Mouse (Mus musculus) embryonic facial prominence, embryonic 10.5 days (tissue): ENCODE measurements around the gene Gtf2e1. TPM values are rescaled to one million over a fixed set of nuclear protein-coding genes. Genes with fewer than 3 reads are reported as not detected.

Experiments
- DNase-seq: peaks from one replicate; pipeline ENCODE4 v3.0.0-alpha.2; 2017; ENCODE audit warnings: low spot score
- H3K27ac ChIP-seq: fragments of 300-500 bp; sonication (generic); replicated peaks from 2 replicates; pipeline ENCODE4 v1.5.1; 2016; ENCODE audit warnings: mild to moderate bottlenecking
- H3K27me3 ChIP-seq: fragments of 300-500 bp; sonication (generic); replicated peaks from 2 replicates; pipeline ENCODE4 v1.6.1; 2016; ENCODE audit warnings: low read depth, mild to moderate bottlenecking; ENCODE audit not compliant: poor library complexity, severe bottlenecking
- H3K36me3 ChIP-seq: fragments of 300-500 bp; sonication (generic); replicated peaks from 2 replicates; pipeline ENCODE4 v1.6.1; 2016; ENCODE audit warnings: mild to moderate bottlenecking, moderate library complexity
- H3K4me1 ChIP-seq: fragments of 300-500 bp; sonication (generic); 2 replicates; pipeline ENCODE4 v1.6.1; 2016
- H3K4me3 ChIP-seq: fragments of 300-500 bp; sonication (generic); 2 replicates; pipeline ENCODE4 v1.5.1; 2016; ENCODE audit warnings: mild to moderate bottlenecking, moderate library complexity
- H3K9me3 ChIP-seq: fragments of 300-500 bp; sonication (generic); 2 replicates; pipeline ENCODE4 v1.6.1; 2016; ENCODE audit warnings: mild to moderate bottlenecking
- WGBS: fragments of 180-500 bp; shearing (Covaris S2); methylation state at CpG from one replicate; pipeline ENCODE4 v1.1.7; 2016; 5-methylcytosine and 5-hydroxymethylcytosine counted together
- polyA plus RNA-seq: library from polyadenylated mRNA; unstranded; fragments of >200 nt; fragmentation: Nextera tagmentation; extraction: Ambion mirVana; gene quantifications from 2 replicates; pipeline ENCODE4 v1.2.1, GENCODE M21; 2016

Gene Gtf2e1
- polyA plus RNA-seq, 1 experiment from 2014 or later: 44.9 TPM

- WGBS: 88% methylated on average over 8 of the region's 8 CpGs
- H3K27me3 ChIP-seq: no peaks in the 10 kb centered on the region
- H3K4me3 ChIP-seq: no peak overlapping the region
- no peak for DNase-seq
- no peak overlapping the region for H3K27ac ChIP-seq
- H3K4me1 ChIP-seq: peaks cover 18% of the 10 kb centered on the region
- H3K36me3 ChIP-seq: peaks cover 60% of the 10 kb centered on the region
- no peaks in the 10 kb centered on the region for H3K9me3 ChIP-seq
Observed at GRCm38 (mm10) chr16:37533369-37534068, 6.1 kb downstream of the Gtf2e1 start.

- H3K27me3 ChIP-seq: no peaks in the 10 kb centered on the region
- no peak overlapping the region for H3K27ac ChIP-seq
- no peak for DNase-seq
- H3K4me1 ChIP-seq: peaks cover 12% of the 10 kb centered on the region
- 93% methylated on average over 1 of the region's 1 CpGs for WGBS
- H3K36me3 ChIP-seq: peaks cover 57% of the 10 kb centered on the region
- no peak overlapping the region for H3K4me3 ChIP-seq
- no peaks in the 10 kb centered on the region for H3K9me3 ChIP-seq
Observed at GRCm38 (mm10) chr16:37532046-37532445, 7.5 kb downstream of the Gtf2e1 start.

GRCm38 (mm10) chr16:37530170-37530569 lies 9.4 kb downstream of the Gtf2e1 start:
- peak; percentile 10 for DNase-seq
- no peak overlapping the region for H3K27ac ChIP-seq
- H3K4me1 ChIP-seq: peaks cover 12% of the 10 kb centered on the region
- no peaks in the 10 kb centered on the region for H3K9me3 ChIP-seq
- no peaks in the 10 kb centered on the region for H3K27me3 ChIP-seq
- no peak overlapping the region for H3K4me3 ChIP-seq
- 75% methylated on average over 6 of the region's 6 CpGs for WGBS
- H3K36me3 ChIP-seq: peaks cover 66% of the 10 kb centered on the region

- peaks cover 12% of the 10 kb centered on the region for H3K4me1 ChIP-seq
- H3K9me3 ChIP-seq: peaks cover 7% of the 10 kb centered on the region
- 91% methylated on average over 3 of the region's 3 CpGs for WGBS
- H3K27ac ChIP-seq: no peak overlapping the region
- H3K36me3 ChIP-seq: peaks cover 68% of the 10 kb centered on the region
- H3K4me3 ChIP-seq: no peak overlapping the region
- H3K27me3 ChIP-seq: no peaks in the 10 kb centered on the region
- no peak for DNase-seq
Observed at GRCm38 (mm10) chr16:37526688-37527223, 12.8 kb downstream of the Gtf2e1 start.

- Histone ChIP-seq H3K9me3 (peaks cover 7% of the 10 kb centered on the region), H3K4me1 (peaks cover 6% of the 10 kb centered on the region), H3K27me3 (no peaks in the 10 kb centered on the region), H3K36me3 (peaks cover 69% of the 10 kb centered on the region), H3K27ac (no peak overlapping the region), H3K4me3 (no peak overlapping the region)
- no peak for DNase-seq
- WGBS: 91% methylated on average over 2 of the region's 2 CpGs
Observed at GRCm38 (mm10) chr16:37525121-37525520, 14.5 kb downstream of the Gtf2e1 start.

GRCm38 (mm10) chr16:37522100-37522697 lies 17.4 kb downstream of the Gtf2e1 start:
- DNase-seq: no peak
- no peak overlapping the region for H3K4me3 ChIP-seq
- H3K36me3 ChIP-seq: peaks cover 93% of the 10 kb centered on the region
- peaks cover 7% of the 10 kb centered on the region for H3K9me3 ChIP-seq
- 93% methylated on average over 7 of the region's 7 CpGs for WGBS
- no peaks in the 10 kb centered on the region for H3K4me1 ChIP-seq
- H3K27me3 ChIP-seq: no peaks in the 10 kb centered on the region
- H3K27ac ChIP-seq: no peak overlapping the region

GRCm38 (mm10) chr16:37520190-37521040 lies 19.2 kb downstream of the Gtf2e1 start:
- no peaks in the 10 kb centered on the region for H3K27me3 ChIP-seq
- peaks cover 7% of the 10 kb centered on the region for H3K9me3 ChIP-seq
- no peak for DNase-seq
- no peak overlapping the region for H3K4me3 ChIP-seq
- 93% methylated on average over 2 of the region's 2 CpGs for WGBS
- peaks cover 91% of the 10 kb centered on the region for H3K36me3 ChIP-seq
- H3K27ac ChIP-seq: no peak overlapping the region
- H3K4me1 ChIP-seq: no peaks in the 10 kb centered on the region

- Histone ChIP-seq H3K27me3 (no peaks in the 10 kb centered on the region), H3K27ac (no peak overlapping the region), H3K36me3 (peaks cover 91% of the 10 kb centered on the region), H3K9me3 (peaks cover 7% of the 10 kb centered on the region), H3K4me1 (no peaks in the 10 kb centered on the region), H3K4me3 (no peak overlapping the region)
- WGBS: 90% methylated on average over 1 of the region's 1 CpGs
- DNase-seq: no peak
Observed at GRCm38 (mm10) chr16:37519721-37520120, 19.9 kb downstream of the Gtf2e1 start.

- 88% methylated on average over 2 of the region's 2 CpGs for WGBS
- Histone ChIP-seq H3K27ac (no peak overlapping the region), H3K9me3 (peaks cover 4% of the 10 kb centered on the region), H3K4me1 (no peaks in the 10 kb centered on the region), H3K36me3 (peaks cover 88% of the 10 kb centered on the region), H3K27me3 (no peaks in the 10 kb centered on the region), H3K4me3 (no peak overlapping the region)
- no peak for DNase-seq
Observed at GRCm38 (mm10) chr16:37518662-37519061, 20.9 kb downstream of the Gtf2e1 start.

- H3K36me3 ChIP-seq: peaks cover 87% of the 10 kb centered on the region
- no peak overlapping the region for H3K4me3 ChIP-seq
- no peaks in the 10 kb centered on the region for H3K4me1 ChIP-seq
- no peak for DNase-seq
- WGBS: 94% methylated on average over 4 of the region's 4 CpGs
- H3K27me3 ChIP-seq: no peaks in the 10 kb centered on the region
- no peaks in the 10 kb centered on the region for H3K9me3 ChIP-seq
- H3K27ac ChIP-seq: no peak overlapping the region
Observed at GRCm38 (mm10) chr16:37517596-37518211, 21.9 kb downstream of the Gtf2e1 start.

- Histone ChIP-seq H3K9me3 (no peaks in the 10 kb centered on the region), H3K27ac (no peak overlapping the region), H3K4me3 (no peak overlapping the region), H3K27me3 (no peaks in the 10 kb centered on the region), H3K4me1 (no peaks in the 10 kb centered on the region), H3K36me3 (peaks cover 87% of the 10 kb centered on the region)
- 91% methylated on average over 6 of the region's 6 CpGs for WGBS
- DNase-seq: no peak
Observed at GRCm38 (mm10) chr16:37516376-37516993, 23.1 kb downstream of the Gtf2e1 start.

GRCm38 (mm10) chr16:37514644-37515043 lies 24.9 kb downstream of the Gtf2e1 start:
- 84% methylated on average over 8 of the region's 8 CpGs for WGBS
- H3K9me3 ChIP-seq: no peaks in the 10 kb centered on the region
- H3K4me3 ChIP-seq: no peak overlapping the region
- no peaks in the 10 kb centered on the region for H3K27me3 ChIP-seq
- no peaks in the 10 kb centered on the region for H3K4me1 ChIP-seq
- no peak for DNase-seq
- no peak overlapping the region for H3K27ac ChIP-seq
- peaks cover 85% of the 10 kb centered on the region for H3K36me3 ChIP-seq
